15 mouse cellular contexts compared by ENCODE assay signal in the genomic region with DNA sequence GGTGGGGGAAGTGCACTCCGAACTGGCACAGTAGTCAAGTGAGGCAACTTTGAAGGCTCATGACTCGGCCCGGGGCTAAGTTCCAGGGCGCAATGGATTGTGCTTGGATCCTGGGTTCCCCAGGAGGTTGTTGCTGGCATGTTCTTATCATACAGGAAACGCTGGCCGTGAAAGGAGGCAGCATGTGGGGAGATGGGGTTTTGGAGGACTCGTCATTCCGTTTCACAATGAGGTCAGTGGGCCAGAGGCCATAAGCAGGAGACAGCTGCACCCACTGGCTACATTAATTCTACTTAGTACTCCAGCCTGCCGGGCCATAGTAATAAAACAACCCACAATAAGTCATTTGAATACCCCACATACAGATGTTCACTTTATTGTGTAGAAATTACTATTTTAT. TPM values are rescaled to one million over a fixed set of nuclear protein-coding genes. Genes with fewer than 3 reads are reported as not detected.
DNase-seq lines count a peak whose midpoint lies in the region; ATAC-seq and TF ChIP-seq lines count a peak whose summit lies in the region.
"Had no signal": no experiment of that assay in that cellular context is flagged by ENCODE, and none has a peak within 500 bp of the region (broad histone marks: within the 10 kb centered on the region; RNA-seq: fewer than 3 reads in every experiment).

No protein-coding gene starts in this region.

- no peak overlapping the region for H3K4me2 ChIP-seq in hindbrain, embryonic 12.5 days (replicated peaks)
- no peak overlapping the region for H3K4me2 ChIP-seq in intestine, postnatal 0 days (replicated peaks; ENCODE audit: low read depth)
- H3K4me2 ChIP-seq: heart, embryonic 15.5 days; lung, embryonic 14.5 days had no signal

- no peak overlapping the region for H3K4me3 ChIP-seq in hindbrain, embryonic 12.5 days
- no peak overlapping the region for H3K4me3 ChIP-seq in intestine, postnatal 0 days (ENCODE audit: low read depth, low read length)
- H3K4me3 ChIP-seq: heart, embryonic 15.5 days had no signal

- no peaks in the 10 kb centered on the region for H3K4me1 ChIP-seq in hindbrain, embryonic 12.5 days
- H3K4me1 ChIP-seq in intestine, postnatal 0 days (replicated peaks; ENCODE audit: control insufficient read depth, insufficient read depth, low read length): no peaks in the 10 kb centered on the region
- H3K4me1 ChIP-seq: heart, embryonic 15.5 days had no signal

- TF ChIP-seq CTCF in intestine, postnatal 0 days (IDR thresholded peaks at IDR 0.05; ENCODE audit: low read depth): no peak

- no peaks in the 10 kb centered on the region for H3K36me3 ChIP-seq in hindbrain, embryonic 12.5 days
- no peaks in the 10 kb centered on the region for H3K36me3 ChIP-seq in intestine, postnatal 0 days (ENCODE audit: control insufficient read depth, insufficient read depth)
- H3K36me3 ChIP-seq: heart, embryonic 15.5 days had no signal

- WGBS in hindbrain, embryonic 12.5 days: 82% methylated on average over 9 of the region's 9 CpGs
- WGBS in intestine, postnatal 0 days: 73% methylated on average over 9 of the region's 9 CpGs

- H3K27ac ChIP-seq in hindbrain, embryonic 12.5 days: no peak overlapping the region
- H3K27ac ChIP-seq in intestine, postnatal 0 days (ENCODE audit: low read depth, low read length): no peak overlapping the region
- H3K27ac ChIP-seq: heart, embryonic 15.5 days; hindbrain, postnatal 0 days had no signal

- DNase-seq in adrenal gland, adult 2 months: peak; percentile 11
- DNase-seq in adrenal gland, postnatal 4 days (ENCODE audit: low spot score in 2 of 2): no peak
- DNase-seq in 3134 (ENCODE audit: extremely low read depth, insufficient read length, low spot score): peak; percentile 35
- DNase-seq in heart, postnatal 10 days: peak; percentile 66 to 71
- DNase-seq: cerebellum, adult 9-10 months; kidney, adult 2 months; kidney, postnatal 25 days; lung, embryonic 14.5 days; thymus, postnatal 25 days had no signal

- peak; percentile 87 for ATAC-seq in common myeloid progenitor, adult 5-6 weeks (replicated peaks; ENCODE audit: low read depth, poor library complexity, severe bottlenecking)
- ATAC-seq in hindbrain, embryonic 12.5 days (ENCODE audit: low FRiP score): no peak
- no peak for ATAC-seq in frontal cortex, adult (ENCODE audit: low TSS enrichment)
- ATAC-seq in intestine, postnatal 0 days: no peak
- ATAC-seq: hindbrain, postnatal 0 days had no signal

- intact Hi-C loops in heart, postnatal 10 days (cut with DNase I): no loop called here

- H3K9me3 ChIP-seq in hindbrain, embryonic 12.5 days (replicated peaks): no peaks in the 10 kb centered on the region
- H3K9me3 ChIP-seq in intestine, postnatal 0 days (ENCODE audit: control insufficient read depth): no peaks in the 10 kb centered on the region
- H3K9me3 ChIP-seq: heart, embryonic 15.5 days had no signal

- H3K27me3 ChIP-seq in hindbrain, embryonic 12.5 days: no peaks in the 10 kb centered on the region
- H3K27me3 ChIP-seq in intestine, postnatal 0 days (replicated peaks; ENCODE audit: control insufficient read depth, insufficient read depth, low read length): no peaks in the 10 kb centered on the region
- H3K27me3 ChIP-seq: heart, embryonic 15.5 days had no signal

- H3K9ac ChIP-seq in hindbrain, embryonic 12.5 days: no peak overlapping the region
- H3K9ac ChIP-seq in intestine, postnatal 0 days (ENCODE audit: low read depth, low read length): no peak overlapping the region
- H3K9ac ChIP-seq: heart, embryonic 15.5 days; lung, embryonic 14.5 days had no signal

RNA-seq across cellular contexts. Expression of gene Slc9a2, which starts 34.6 kb away (rescaled TPM):
- under 1 TPM; 0.07 to 0.12 TPM for total RNA-seq in adrenal gland, adult 2 months (2021)
- polyA plus RNA-seq in adrenal gland, adult 2 months (2012; rRNA removed): 0.17 and 0.35 TPM in 2 replicates
- 1 to 10 TPM in 1 of 2 experiments, under 1 TPM in 1; 0.99 to 1.7 TPM for total RNA-seq in adrenal gland, postnatal 4 days (2021)
- total RNA-seq in common myeloid progenitor, adult 5-6 weeks (2017): 0.29 and 0.50 TPM in 2 replicates
- total RNA-seq in heart, postnatal 10 days (2021): under 1 TPM; 0.50 to 0.84 TPM
- polyA plus RNA-seq in hindbrain, embryonic 12.5 days (2016; fragmentation: Nextera tagmentation; extraction: Ambion mirVana): 0.13 and 0.16 TPM in 2 replicates
- polyA plus RNA-seq in intestine, postnatal 0 days (2015; fragmentation: Nextera tagmentation; extraction: Ambion mirVana): 2.3 and 3.0 TPM in 2 replicates
- polyA plus RNA-seq: lung, embryonic 14.5 days had no signal

Comparison
In these comparisons a context has a peak if more than half of its experiments do, and no peak if none do; other contexts are left out.
1. DNase-seq: peak in adrenal gland, adult 2 months (single experiment), 3134 (single experiment) and heart, postnatal 10 days (2 of 2); none in adrenal gland, postnatal 4 days (0 of 2).